Mouse (Mus musculus): ENCODE data around the gene Zfp61.

DNA sequence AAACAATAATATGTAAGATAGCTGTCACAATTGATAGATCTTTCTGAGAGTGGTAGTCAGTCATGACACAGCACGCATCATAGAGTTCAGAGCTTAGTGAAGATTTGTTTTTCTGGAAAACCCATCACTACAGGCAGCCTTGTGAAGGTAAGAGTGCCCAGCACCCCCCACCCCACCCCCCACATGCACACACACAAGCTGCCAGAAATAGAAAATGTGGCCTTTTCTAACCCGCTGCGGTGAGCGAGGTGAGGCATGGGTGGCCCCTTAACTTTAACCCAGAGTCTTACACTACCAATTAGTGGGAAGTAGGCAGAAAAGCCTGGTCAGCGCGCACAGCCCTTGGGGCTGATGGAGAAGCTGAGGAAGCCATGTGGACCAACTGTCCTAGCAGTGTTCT lies 29.8 kb downstream of the Zfp61 start:
- TF ChIP-seq POLR2A (IDR thresholded peaks at IDR 0.05; ENCODE audit: borderline replicate concordance, extremely low read depth, low read depth, low read length) (no peak), CTCF (IDR thresholded peaks at IDR 0.05; ENCODE audit: insufficient read depth, low read length) (no peak)
